Mouse (Mus musculus) layer of hippocampus, postnatal 10 days (tissue): ENCODE measurements around the gene Vmn1r224. TPM values are rescaled to one million over a fixed set of nuclear protein-coding genes. Genes with fewer than 3 reads are reported as not detected.

ENCODE experiments used
- DNase-seq, 2 experiments: peaks; one replicate each; pipeline ENCODE4 v3.0.0; 2021; ENCODE audit warnings: low spot score in 2 of 2
- long read RNA-seq: library from polyadenylated mRNA; stranded (forward); transcript quantifications from one replicate; pipeline ENCODE4 v2.0.0, GENCODE M21; 2023
- total RNA-seq, 2 experiments: library from RNA; stranded (reverse); gene quantifications; 2 replicates each; pipeline ENCODE4 v1.2.3; 2021

Gene Vmn1r224
- total RNA-seq, result not detected
- long read RNA-seq, result 0 reads

DNA sequence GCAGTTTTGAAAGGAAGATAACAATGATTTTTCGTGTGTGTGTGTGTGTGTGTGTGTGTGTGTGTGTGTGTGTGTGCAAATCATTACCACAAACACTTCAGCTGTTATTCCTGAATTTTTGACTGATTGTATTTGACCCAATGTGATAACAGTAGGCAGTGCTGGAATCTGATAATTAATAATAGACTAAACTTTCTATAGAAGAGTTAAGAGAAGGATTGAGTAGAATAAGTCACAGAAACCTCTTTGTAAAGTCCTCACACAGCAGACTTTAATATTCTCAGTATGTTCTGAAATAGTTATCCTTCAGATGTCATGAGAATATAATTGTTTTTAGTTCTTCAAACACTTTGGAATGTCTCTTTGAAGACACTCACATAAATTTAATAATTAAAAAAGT lies at the start of gene Vmn1r224:
Gene Vmn1r224, plus strand, starts transcription at position 301 of the 400 bp plus-strand sequence.
- no peak for DNase-seq

DNA sequence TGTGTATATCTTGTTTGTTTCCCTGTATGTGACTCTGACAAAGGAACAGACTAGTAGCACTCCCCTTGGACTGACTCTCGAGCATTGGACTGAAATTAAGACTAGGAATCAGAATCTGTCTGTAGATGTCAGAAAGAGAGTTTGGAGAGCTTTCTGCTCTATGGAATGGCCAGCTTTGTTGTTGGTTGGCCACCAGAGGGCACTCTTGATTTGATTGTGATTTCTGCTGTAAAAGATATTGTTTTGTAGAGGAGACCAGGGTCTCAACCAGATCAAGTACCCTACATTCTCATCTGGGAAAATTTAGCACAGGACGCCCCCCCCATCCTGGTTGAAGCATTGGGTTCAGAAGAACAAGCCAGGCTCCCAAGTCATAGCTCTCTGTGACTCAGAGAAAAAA lies 14.8 kb upstream of the Vmn1r224 start:
- no peak for DNase-seq

DNA sequence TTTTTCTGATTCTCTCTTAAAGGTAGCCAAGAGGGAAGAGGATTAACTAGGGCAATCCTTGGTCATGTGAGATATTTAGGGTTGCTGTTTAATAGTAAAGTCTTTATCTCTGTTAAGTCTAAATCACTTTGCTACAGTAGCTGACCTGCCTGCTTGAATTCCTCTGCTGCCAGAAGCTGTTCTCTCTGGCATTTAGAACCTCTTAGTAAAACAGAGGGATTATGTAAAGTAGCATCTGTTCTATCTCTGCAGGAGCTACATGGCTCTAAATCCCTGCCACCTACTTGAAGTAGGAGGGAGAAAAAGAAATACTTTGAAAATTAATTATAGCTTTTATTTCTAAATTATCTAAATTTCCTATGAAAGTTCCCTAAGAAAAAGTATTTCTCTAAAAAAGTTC lies 25.3 kb downstream of the Vmn1r224 start:
- DNase-seq, result no peak

DNA sequence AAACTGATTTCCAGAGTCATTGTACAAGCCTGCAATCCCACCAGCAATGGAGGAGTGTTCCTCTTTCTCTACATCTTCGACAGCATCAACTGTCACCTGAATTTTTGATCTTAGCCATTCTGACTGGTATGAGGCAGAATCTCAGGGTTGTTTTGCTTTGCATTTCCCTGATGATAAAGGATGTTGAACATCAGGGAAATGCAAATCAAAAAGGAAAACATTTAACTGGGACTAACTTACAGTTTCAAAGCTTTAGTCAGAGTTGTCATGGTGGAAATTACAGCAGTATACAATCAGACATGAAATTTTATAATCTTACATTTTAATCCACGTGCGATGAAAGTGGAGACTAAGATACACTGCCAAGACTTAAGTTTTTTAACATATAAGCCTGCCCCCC lies 59.4 kb downstream of the Vmn1r224 start:
- no peak for DNase-seq

Other genes with a start within 250 kb of the Vmn1r224 start
- not detected for gene Fpr-rs6, start 231.0 kb upstream of the Vmn1r224 start, total RNA-seq
- not detected for gene Vmn2r105, start 179.1 kb upstream of the Vmn1r224 start, total RNA-seq
- gene Vmn2r106, start 128.6 kb upstream of the Vmn1r224 start, total RNA-seq, result not detected
- not detected for gene Vmn2r107, start 68.9 kb upstream of the Vmn1r224 start, total RNA-seq
- under 1 TPM in 1 of 2 experiments, not detected in 1; 0.05 TPM for gene Vmn2r108, start 67.2 kb downstream of the Vmn1r224 start, total RNA-seq
- not detected for gene Vmn1r225, start 84.0 kb downstream of the Vmn1r224 start, total RNA-seq
- not detected for gene Vmn2r109, start 150.6 kb downstream of the Vmn1r224 start, total RNA-seq
- not detected for gene Vmn2r110, start 182.3 kb downstream of the Vmn1r224 start, total RNA-seq
- gene Fpr-rs3, start 210.7 kb downstream of the Vmn1r224 start, total RNA-seq, result not detected